Mouse (Mus musculus) cerebellum, adult 8-10 months (tissue): ENCODE results near the gene Pgap2.

Experiments
- DNase-seq: peaks from one replicate; pipeline ENCODE4 v3.0.0; 2022

Gene Pgap2

GRCm38 (mm10) chr7:102209756-102210721, at the start of gene Pgap2, which contains the start of gene Nup98:
Gene Pgap2 (plus strand): TSS chr7:102210208.
Gene Nup98 (minus strand): TSS chr7:102210176.
- DNase-seq, result peak; percentile 99

GRCm38 (mm10) chr7:102170300-102170699, 39.7 kb upstream of the Pgap2 start:
- no peak for DNase-seq

GRCm38 (mm10) chr7:102183849-102184248, 26.2 kb upstream of the Pgap2 start:
- no peak for DNase-seq

GRCm38 (mm10) chr7:102192356-102192755, 17.7 kb upstream of the Pgap2 start:
- DNase-seq, result no peak

- DNase-seq, result no peak
Measured at GRCm38 (mm10) chr7:102200576-102200975, 9.4 kb upstream of the Pgap2 start.

GRCm38 (mm10) chr7:102200996-102201785, 8.8 kb upstream of the Pgap2 start:
- no peak for DNase-seq

GRCm38 (mm10) chr7:102204296-102204857, 5.6 kb upstream of the Pgap2 start:
- no peak for DNase-seq

- no peak for DNase-seq
Measured at GRCm38 (mm10) chr7:102205646-102206045, 4.4 kb upstream of the Pgap2 start.

- DNase-seq, result no peak
Measured at GRCm38 (mm10) chr7:102208806-102209363, 1.1 kb upstream of the Pgap2 start.

- DNase-seq, result no peak
Measured at GRCm38 (mm10) chr7:102211071-102211470, 1.1 kb downstream of the Pgap2 start.

GRCm38 (mm10) chr7:102221899-102222298, 11.9 kb downstream of the Pgap2 start:
- no peak for DNase-seq

- DNase-seq, result peak; percentile 44
Measured at GRCm38 (mm10) chr7:102222336-102222735, 12.3 kb downstream of the Pgap2 start.

GRCm38 (mm10) chr7:102222830-102223556, 13.0 kb downstream of the Pgap2 start:
- peak; percentile 57 for DNase-seq

- DNase-seq, result no peak
Measured at GRCm38 (mm10) chr7:102223883-102224738, 14.1 kb downstream of the Pgap2 start.

- no peak for DNase-seq
Measured at GRCm38 (mm10) chr7:102226051-102226450, 16.0 kb downstream of the Pgap2 start.

- DNase-seq, result no peak
Measured at GRCm38 (mm10) chr7:102228049-102228670, 18.2 kb downstream of the Pgap2 start.

- DNase-seq, result no peak
Measured at GRCm38 (mm10) chr7:102229814-102230213, 19.8 kb downstream of the Pgap2 start.

GRCm38 (mm10) chr7:102233059-102233458, 23.1 kb downstream of the Pgap2 start:
- DNase-seq, result no peak

- no peak for DNase-seq
Measured at GRCm38 (mm10) chr7:102238686-102239286, 28.8 kb downstream of the Pgap2 start.

- DNase-seq, result no peak
Measured at GRCm38 (mm10) chr7:102239591-102239990, 29.6 kb downstream of the Pgap2 start.
